Mouse (Mus musculus): Measurements from ENCODE around the gene Itgal.

DNA sequence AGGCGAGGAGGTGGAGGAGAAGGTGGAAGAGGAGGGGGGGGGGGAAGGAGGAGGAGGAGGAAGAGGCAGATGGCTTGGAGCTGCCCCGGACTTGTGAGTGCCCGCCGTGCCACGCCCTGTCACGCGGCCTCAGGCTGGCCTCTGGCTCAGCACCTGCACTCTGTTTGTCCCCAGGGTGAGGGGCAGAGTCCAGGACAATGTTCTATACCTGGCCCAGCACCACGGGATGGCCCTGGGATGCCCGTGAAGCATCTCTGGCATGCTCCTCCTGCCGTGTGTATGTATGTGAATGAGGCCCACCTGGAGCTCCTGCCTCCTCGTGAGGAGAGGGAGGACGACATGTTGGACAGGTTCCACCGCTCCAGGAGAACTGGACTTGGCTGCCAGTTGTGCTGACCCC lies 65.4 kb downstream of the Itgal start:
- TF ChIP-seq CTCF (IDR thresholded peaks at IDR 0.05; ENCODE audit: borderline replicate concordance, extremely low read depth, insufficient read depth, insufficient read length), result no peak
- TF ChIP-seq POLR2A (IDR thresholded peaks at IDR 0.05; ENCODE audit: borderline replicate concordance, extremely low read depth, insufficient read depth, insufficient read length, poor library complexity, severe bottlenecking), result no peak
